Mouse (Mus musculus): ENCODE measurements around the gene Sun2.

Gene Sun2

GRCm38 (mm10) chr15:79755977-79756625 lies 13.8 kb upstream of the Sun2 start:
- DNase-seq (ENCODE audit: low read depth, low spot score) = no peak

GRCm38 (mm10) chr15:79755176-79755575 lies 12.8 kb upstream of the Sun2 start:
- no peak for DNase-seq (ENCODE audit: low read depth, low spot score)

- DNase-seq (ENCODE audit: low read depth, low spot score) = no peak
These were observed 11.5 kb upstream of the Sun2 start for GRCm38 (mm10) chr15:79753873-79754272.

- no peak for DNase-seq (ENCODE audit: low read depth, low spot score)
These were observed 11.1 kb upstream of the Sun2 start for GRCm38 (mm10) chr15:79753420-79753752.

GRCm38 (mm10) chr15:79752742-79753419 lies 10.5 kb upstream of the Sun2 start:
- peak; percentile 72 for DNase-seq (ENCODE audit: low read depth, low spot score)

DNA sequence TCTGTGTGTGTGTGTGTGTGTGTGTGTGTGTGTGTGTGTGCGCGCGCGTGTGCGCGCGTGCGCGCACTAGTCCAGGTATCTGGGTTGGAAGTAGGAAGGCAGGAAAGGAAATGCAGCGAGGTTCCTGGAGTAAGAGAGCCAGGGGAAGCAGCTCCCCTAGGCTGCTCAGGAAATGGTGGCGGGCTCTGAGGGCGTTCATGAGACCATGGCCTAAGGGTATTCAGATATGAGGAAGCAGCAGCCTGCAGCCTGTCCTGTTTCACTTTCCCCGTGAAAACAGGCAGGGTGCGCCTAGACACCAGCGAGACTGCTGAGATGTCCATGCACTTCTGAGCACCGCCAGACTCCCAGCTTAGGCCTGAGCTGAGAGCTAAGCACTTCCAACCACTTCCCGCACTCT lies 9.4 kb upstream of the Sun2 start:
- no peak for DNase-seq (ENCODE audit: low read depth, low spot score)

GRCm38 (mm10) chr15:79750266-79750665 lies 7.9 kb upstream of the Sun2 start:
- DNase-seq (ENCODE audit: low read depth, low spot score) = no peak

GRCm38 (mm10) chr15:79749162-79749561 lies 6.8 kb upstream of the Sun2 start:
- DNase-seq (ENCODE audit: low read depth, low spot score) = no peak

DNA sequence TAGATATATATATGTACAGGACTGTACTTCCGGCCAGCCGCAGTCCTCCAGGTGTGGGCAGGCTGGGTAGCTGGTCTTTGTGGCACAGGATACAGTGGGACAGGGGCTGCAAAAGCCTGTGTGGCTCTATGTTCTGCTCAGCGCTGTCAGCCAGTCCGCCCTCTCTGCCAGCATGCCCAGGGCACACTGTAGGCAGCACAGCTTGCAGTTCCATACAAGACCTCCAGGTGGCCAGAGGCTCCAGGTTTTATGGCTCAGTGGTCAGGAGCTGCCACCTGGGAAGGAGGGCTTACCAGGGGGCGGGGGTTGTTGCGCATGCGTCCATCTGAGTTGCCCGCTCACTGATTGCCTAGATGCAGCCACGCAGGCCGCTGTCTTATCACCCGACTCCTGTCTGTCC lies 5.7 kb upstream of the Sun2 start:
- peak; percentile 61 for DNase-seq (ENCODE audit: low read depth, low spot score)

DNA sequence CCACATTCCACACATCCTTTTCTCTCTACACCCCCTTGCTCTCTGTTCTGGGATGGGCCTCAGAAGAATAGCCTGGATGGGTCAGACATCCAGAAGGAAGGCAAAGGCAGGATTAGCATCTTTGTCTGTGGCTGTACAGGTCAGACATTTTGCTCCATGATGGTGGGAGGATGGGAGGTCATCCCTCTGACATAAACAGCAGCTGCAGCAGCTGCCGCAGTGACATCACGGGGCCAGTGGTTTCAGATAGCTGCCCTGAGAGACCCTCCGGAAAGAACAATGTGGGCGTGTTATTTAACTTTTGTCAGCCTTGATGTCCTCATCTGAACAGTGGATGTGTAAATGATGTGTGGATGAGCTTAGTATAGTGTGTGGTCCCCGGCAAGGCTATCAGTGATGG lies 3.5 kb upstream of the Sun2 start:
- DNase-seq (ENCODE audit: low read depth, low spot score) = no peak

- DNase-seq (ENCODE audit: low read depth, low spot score) = no peak
These were observed 3.0 kb upstream of the Sun2 start for GRCm38 (mm10) chr15:79745312-79745711.

- DNase-seq (ENCODE audit: low read depth, low spot score) = no peak
These were observed 2.4 kb upstream of the Sun2 start for GRCm38 (mm10) chr15:79744742-79745141.

DNA sequence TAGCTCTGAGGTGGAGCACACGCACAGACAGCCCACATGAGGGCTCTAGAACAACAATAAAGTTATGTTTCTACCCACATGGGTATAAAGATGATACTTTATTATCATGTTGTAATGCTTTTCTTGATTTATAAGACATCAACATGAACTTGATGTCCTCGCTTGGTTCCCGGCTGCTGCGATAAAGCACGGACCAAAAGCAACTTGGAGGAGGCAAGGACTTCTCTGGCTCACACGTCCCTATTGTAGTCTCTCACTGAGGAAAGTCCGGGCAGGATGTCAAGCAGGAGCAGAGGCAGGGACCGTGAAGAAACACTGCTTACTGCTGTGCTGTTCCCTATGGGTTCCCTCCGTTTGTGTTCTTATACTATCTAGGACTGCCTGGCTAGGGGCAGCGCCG lies 1.7 kb upstream of the Sun2 start:
- DNase-seq (ENCODE audit: low read depth, low spot score) = no peak

- no peak for DNase-seq (ENCODE audit: low read depth, low spot score)
These were observed 329 bp upstream of the Sun2 start for GRCm38 (mm10) chr15:79742706-79743023.

GRCm38 (mm10) chr15:79741173-79741858 lies 1.0 kb downstream of the Sun2 start:
- no peak for DNase-seq (ENCODE audit: low read depth, low spot score)

- no peak for DNase-seq (ENCODE audit: low read depth, low spot score)
These were observed 1.6 kb downstream of the Sun2 start for GRCm38 (mm10) chr15:79740739-79741138.

DNA sequence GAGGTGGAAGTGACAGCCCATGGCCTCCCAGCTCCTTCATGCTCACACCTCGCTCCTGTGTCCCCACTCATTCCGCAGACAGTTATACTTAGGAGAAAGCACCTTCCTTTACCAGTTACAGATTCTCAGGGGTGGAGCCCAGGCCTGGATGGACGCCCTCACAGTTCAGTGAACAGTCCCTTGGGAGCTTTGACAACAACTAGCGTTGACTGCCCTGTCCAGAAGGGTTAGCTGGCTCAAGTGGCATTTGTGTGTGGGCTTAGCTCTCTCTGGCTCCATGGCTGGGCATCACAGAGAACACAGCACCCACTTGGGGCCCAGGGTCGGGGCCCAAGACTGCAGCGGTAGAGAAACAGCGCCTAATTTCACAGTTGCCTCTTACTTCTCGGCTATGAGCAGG lies 8.0 kb downstream of the Sun2 start:
- no peak for DNase-seq (ENCODE audit: low read depth, low spot score)

DNA sequence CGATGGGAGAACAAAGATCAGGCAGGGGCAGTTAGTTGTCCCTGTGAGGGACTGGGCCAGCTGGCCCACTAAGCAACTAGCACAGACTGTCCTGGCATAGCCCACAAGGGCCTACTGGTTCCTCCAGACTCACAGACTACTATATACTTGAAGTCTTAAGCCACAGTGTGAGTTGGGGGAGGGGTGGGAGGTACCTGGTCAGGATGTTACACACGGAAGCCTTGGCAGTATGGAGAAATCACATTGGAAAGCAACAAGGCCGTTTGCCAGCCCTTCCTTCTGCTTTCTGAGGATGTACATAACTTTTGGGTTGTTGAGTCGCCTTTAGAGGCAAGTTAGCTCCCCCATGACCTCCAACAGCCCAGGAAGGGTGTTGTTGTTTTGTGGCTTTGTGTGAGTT lies 8.7 kb downstream of the Sun2 start:
- no peak for DNase-seq (ENCODE audit: low read depth, low spot score)

DNA sequence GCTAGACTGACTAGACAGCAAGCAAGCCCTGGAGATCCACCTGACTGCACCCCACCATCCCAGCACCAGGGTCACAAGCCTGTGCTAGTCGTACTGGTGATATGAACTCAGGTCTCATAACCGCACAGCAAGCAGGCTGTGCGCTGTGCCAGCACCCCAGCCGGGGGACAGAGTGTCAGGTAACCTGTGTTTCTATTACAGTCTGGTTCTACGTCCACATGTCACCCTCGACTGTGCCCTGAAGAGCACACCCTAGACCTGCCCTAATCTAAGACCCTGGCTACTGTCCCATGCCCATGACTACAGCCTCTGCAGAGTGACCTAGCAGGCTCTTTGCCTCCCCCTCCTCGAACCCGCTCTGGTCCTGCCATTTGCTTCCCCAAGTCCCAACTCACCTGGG lies 9.1 kb downstream of the Sun2 start:
- DNase-seq (ENCODE audit: low read depth, low spot score) = no peak

DNA sequence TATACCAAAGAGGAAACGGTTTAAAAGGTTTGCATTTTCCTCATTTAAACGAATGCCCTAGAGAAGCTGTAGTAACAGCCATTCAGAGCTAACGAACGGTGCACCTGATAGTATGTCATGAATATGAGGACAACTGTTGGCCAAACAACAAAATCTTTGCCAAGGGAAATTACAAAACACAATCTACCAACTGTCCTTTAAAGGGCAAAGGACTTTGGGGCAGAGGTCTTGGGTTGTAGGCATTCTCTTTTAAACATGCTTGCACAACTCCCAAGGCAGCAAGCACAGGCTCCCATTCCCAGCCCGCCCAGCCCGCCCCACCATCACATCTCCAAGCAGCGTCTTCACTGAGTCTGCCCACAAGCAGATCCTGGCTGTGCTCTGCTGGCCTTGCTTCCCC lies 10.8 kb downstream of the Sun2 start:
- DNase-seq (ENCODE audit: low read depth, low spot score) = no peak

- DNase-seq (ENCODE audit: low read depth, low spot score) = no peak
These were observed 13.5 kb downstream of the Sun2 start for GRCm38 (mm10) chr15:79728731-79729388.

- no peak for DNase-seq (ENCODE audit: low read depth, low spot score)
These were observed 14.0 kb downstream of the Sun2 start for GRCm38 (mm10) chr15:79728311-79728710.

DNA sequence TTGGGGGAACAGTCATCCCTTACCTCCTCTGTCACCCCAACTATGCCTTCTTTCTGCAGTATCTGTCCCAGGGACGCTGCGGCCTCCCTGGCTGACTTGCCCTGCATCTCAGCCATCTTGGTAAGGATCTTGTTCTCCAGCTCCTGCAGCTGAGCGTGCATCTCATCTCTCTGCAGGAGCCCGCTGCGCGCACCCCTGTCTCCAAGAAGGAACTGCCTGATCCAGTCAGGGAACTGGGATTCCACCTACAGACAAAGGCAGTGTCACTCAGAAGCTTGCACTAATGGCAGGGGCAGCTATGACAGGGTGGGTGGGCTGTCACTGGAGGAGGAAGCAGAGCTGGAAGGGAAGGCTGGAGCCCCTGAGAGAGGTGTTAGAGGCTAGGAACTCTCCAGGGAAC lies 14.5 kb downstream of the Sun2 start:
- no peak for DNase-seq (ENCODE audit: low read depth, low spot score)

All from mesoderm, embryonic 11.5 days (tissue).